Mouse (Mus musculus): ENCODE measurements around the gene Sptan1. TPM values are rescaled to one million over a fixed set of nuclear protein-coding genes. Genes with fewer than 3 reads are reported as not detected.
A peak's percentile ranks its signal among the peaks of the same experiment; 100 is the strongest.

Sptan1 gene
- polyA plus RNA-seq, 1 experiment from 2014 or later = 238 TPM

GRCm38 (mm10) chr2:30014326-30014966 is 49.1 kb downstream of the Sptan1 start:
- no peak for ATAC-seq (replicated peaks)
- WGBS = 96% methylated on average over 11 of the region's 11 CpGs

GRCm38 (mm10) chr2:30025454-30025853 is 60.1 kb downstream of the Sptan1 start:
- H3K36me3 ChIP-seq (replicated peaks) = peaks cover 97% of the 10 kb centered on the region
- H3K4me3 ChIP-seq = no peak overlapping the region
- no peak overlapping the region for H3K27ac ChIP-seq
- H3K9ac ChIP-seq = no peak overlapping the region
- no peak for ATAC-seq (replicated peaks)
- H3K9me3 ChIP-seq = no peaks in the 10 kb centered on the region
- 93% methylated on average over 4 of the region's 4 CpGs for WGBS
- H3K27me3 ChIP-seq (replicated peaks) = no peaks in the 10 kb centered on the region
- H3K4me2 ChIP-seq = no peak overlapping the region
- H3K4me1 ChIP-seq = no peaks in the 10 kb centered on the region

More at GRCm38 (mm10) chr2:30014326-30014966, 49.1 kb downstream of the Sptan1 start:
- no peak overlapping the region for H3K9ac ChIP-seq
- H3K4me1 ChIP-seq = no peaks in the 10 kb centered on the region
- no peak overlapping the region for H3K4me3 ChIP-seq
- no peaks in the 10 kb centered on the region for H3K27me3 ChIP-seq (replicated peaks)
- no peak overlapping the region for H3K4me2 ChIP-seq
- no peak overlapping the region for H3K27ac ChIP-seq
- H3K36me3 ChIP-seq (replicated peaks) = peaks cover 91% of the 10 kb centered on the region
- no peaks in the 10 kb centered on the region for H3K9me3 ChIP-seq

DNA sequence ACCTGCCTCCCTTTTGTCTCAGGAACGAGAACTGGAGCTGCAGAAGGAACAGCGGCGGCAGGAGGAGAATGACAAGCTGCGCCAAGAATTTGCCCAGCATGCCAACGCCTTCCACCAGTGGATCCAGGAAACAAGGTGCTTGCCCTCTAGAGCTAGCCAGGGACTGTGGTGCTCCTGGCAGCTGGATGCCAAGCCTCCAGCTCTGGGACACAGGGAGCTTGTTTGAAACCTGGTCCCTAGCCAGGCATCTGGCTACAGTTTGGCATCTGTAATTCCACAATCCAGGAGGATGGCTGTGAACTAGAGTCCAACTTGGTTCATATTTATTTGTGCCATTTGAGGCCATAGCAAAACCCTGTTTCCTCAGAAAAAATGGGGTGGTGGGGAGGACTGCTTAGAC is 61.6 kb downstream of the Sptan1 start:
- peaks cover 97% of the 10 kb centered on the region for H3K36me3 ChIP-seq (replicated peaks)
- no peak overlapping the region for H3K27ac ChIP-seq
- H3K4me2 ChIP-seq = no peak overlapping the region
- no peaks in the 10 kb centered on the region for H3K9me3 ChIP-seq
- H3K4me1 ChIP-seq = no peaks in the 10 kb centered on the region
- ATAC-seq (replicated peaks) = no peak
- no peaks in the 10 kb centered on the region for H3K27me3 ChIP-seq (replicated peaks)
- H3K9ac ChIP-seq = no peak overlapping the region
- no peak overlapping the region for H3K4me3 ChIP-seq
- WGBS = 96% methylated on average over 5 of the region's 5 CpGs

DNA sequence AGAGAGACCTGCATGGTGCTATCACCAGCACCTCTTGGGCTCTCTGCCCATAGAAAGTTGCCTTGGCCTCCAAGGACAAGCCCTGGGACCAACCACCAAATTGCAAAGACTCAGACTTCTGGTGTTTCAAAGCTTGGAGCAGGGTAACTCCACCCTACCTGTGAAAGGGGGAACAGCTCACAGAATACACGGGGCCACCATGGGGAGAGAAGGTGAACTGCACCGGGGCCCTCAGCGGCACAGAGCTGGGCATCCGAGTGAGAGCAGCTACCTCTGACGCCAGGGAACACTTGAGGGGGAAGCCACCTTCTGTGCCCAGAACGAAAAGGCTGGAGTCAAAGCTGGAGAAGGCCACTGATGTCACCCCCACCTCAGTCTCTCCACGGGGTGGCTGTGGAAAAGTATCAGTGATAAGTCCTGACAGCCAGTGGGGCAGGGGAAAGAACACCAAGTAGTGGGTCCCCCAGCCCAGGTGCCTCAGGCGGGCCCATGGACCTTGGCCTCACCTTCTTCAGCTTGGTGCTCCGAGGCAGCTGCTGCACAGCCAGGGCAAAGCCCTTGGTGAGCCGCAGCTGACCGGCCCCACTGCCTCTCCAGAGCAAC is 67.0 kb downstream of the Sptan1 start:
- no peaks in the 10 kb centered on the region for H3K9me3 ChIP-seq
- no peak overlapping the region for H3K4me3 ChIP-seq
- H3K4me1 ChIP-seq = no peaks in the 10 kb centered on the region
- H3K4me2 ChIP-seq = no peak overlapping the region
- no peak overlapping the region for H3K27ac ChIP-seq
- no peaks in the 10 kb centered on the region for H3K27me3 ChIP-seq (replicated peaks)
- WGBS = 70% methylated on average over 11 of the region's 11 CpGs
- peaks cover 59% of the 10 kb centered on the region for H3K36me3 ChIP-seq (replicated peaks)
- H3K9ac ChIP-seq = no peak overlapping the region
- ATAC-seq (replicated peaks) = no peak

GRCm38 (mm10) chr2:30032957-30033356 is 67.6 kb downstream of the Sptan1 start:
- no peak overlapping the region for H3K9ac ChIP-seq
- 67% methylated on average over 6 of the region's 6 CpGs for WGBS

GRCm38 (mm10) chr2:30037762-30038161 is 72.4 kb downstream of the Sptan1 start:
- H3K36me3 ChIP-seq (replicated peaks) = peaks cover 11% of the 10 kb centered on the region
- 92% methylated on average over 2 of the region's 2 CpGs for WGBS
- ATAC-seq (replicated peaks) = no peak

More at GRCm38 (mm10) chr2:30032957-30033356, 67.6 kb downstream of the Sptan1 start:
- H3K4me1 ChIP-seq = no peaks in the 10 kb centered on the region
- ATAC-seq (replicated peaks) = no peak
- H3K27ac ChIP-seq = no peak overlapping the region
- no peak overlapping the region for H3K4me3 ChIP-seq
- no peaks in the 10 kb centered on the region for H3K27me3 ChIP-seq (replicated peaks)
- H3K4me2 ChIP-seq = no peak overlapping the region
- no peaks in the 10 kb centered on the region for H3K9me3 ChIP-seq
- peaks cover 56% of the 10 kb centered on the region for H3K36me3 ChIP-seq (replicated peaks)

DNA sequence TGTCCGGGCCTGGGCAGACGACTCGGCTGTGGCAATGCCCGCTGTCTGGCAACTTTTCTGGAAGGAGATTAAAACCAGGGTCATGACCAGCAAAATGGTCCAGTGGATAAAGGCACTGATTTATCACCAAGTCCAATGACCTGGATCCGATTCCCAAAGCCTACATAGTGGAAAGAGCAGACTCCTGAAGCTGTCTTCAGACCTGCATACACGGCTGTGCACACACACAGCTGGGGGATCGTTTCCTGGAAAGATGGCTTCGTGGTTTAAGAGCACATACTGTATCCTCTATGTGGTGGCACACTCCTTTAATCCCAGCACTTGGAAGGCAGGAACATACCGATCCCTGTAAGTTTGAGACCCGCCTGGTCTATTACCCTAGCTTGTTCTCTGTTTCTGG is 73.0 kb downstream of the Sptan1 start:
- Histone ChIP-seq H3K4me1 (peaks cover 3% of the 10 kb centered on the region; the same call in 1 of the 2 replicates), H3K4me3 (no peak overlapping the region), H3K27ac (no peak overlapping the region), H3K9ac (no peak overlapping the region), H3K4me2 (no peak overlapping the region), H3K36me3 (replicated peaks) (peaks cover 11% of the 10 kb centered on the region), H3K9me3 (no peaks in the 10 kb centered on the region), H3K27me3 (replicated peaks) (no peaks in the 10 kb centered on the region)
- WGBS = 97% methylated on average over 10 of the region's 10 CpGs
- no peak for ATAC-seq (replicated peaks)

More at GRCm38 (mm10) chr2:30037762-30038161, 72.4 kb downstream of the Sptan1 start:
- Histone ChIP-seq H3K9me3 (no peaks in the 10 kb centered on the region), H3K9ac (no peak overlapping the region), H3K4me3 (no peak overlapping the region), H3K4me1 (peaks cover 3% of the 10 kb centered on the region; the same call in 1 of the 2 replicates), H3K27ac (no peak overlapping the region), H3K4me2 (no peak overlapping the region), H3K27me3 (replicated peaks) (no peaks in the 10 kb centered on the region)

- H3K9ac ChIP-seq = no peak overlapping the region
- no peaks in the 10 kb centered on the region for H3K9me3 ChIP-seq
- H3K36me3 ChIP-seq (replicated peaks) = peaks cover 12% of the 10 kb centered on the region
- no peak overlapping the region for H3K27ac ChIP-seq
- ATAC-seq (replicated peaks) = no peak
- peaks cover 3% of the 10 kb centered on the region; the same call in 1 of the 2 replicates for H3K4me1 ChIP-seq
- H3K4me2 ChIP-seq = no peak overlapping the region
- H3K27me3 ChIP-seq (replicated peaks) = no peaks in the 10 kb centered on the region
- no peak overlapping the region for H3K4me3 ChIP-seq
Measured at GRCm38 (mm10) chr2:30039687-30040086, 74.3 kb downstream of the Sptan1 start.

GRCm38 (mm10) chr2:30042445-30042844 is 77.1 kb downstream of the Sptan1 start:
- no peak overlapping the region for H3K27ac ChIP-seq
- no peak overlapping the region for H3K4me3 ChIP-seq
- WGBS = 13% methylated on average over 4 of the region's 4 CpGs
- no peaks in the 10 kb centered on the region for H3K27me3 ChIP-seq (replicated peaks)
- ATAC-seq (replicated peaks) = no peak
- no peak overlapping the region for H3K4me2 ChIP-seq
- H3K9me3 ChIP-seq = no peaks in the 10 kb centered on the region
- peaks cover 10% of the 10 kb centered on the region for H3K36me3 ChIP-seq (replicated peaks)
- H3K9ac ChIP-seq = no peak overlapping the region
- peaks cover 7% of the 10 kb centered on the region for H3K4me1 ChIP-seq

GRCm38 (mm10) chr2:30044550-30044949 is 79.2 kb downstream of the Sptan1 start:
- Histone ChIP-seq H3K9me3 (no peaks in the 10 kb centered on the region), H3K27me3 (replicated peaks) (no peaks in the 10 kb centered on the region), H3K27ac (no peak overlapping the region), H3K4me1 (peaks cover 14% of the 10 kb centered on the region), H3K4me2 (no peak overlapping the region), H3K4me3 (no peak overlapping the region), H3K9ac (no peak overlapping the region), H3K36me3 (replicated peaks) (0 out of 2 replicates have a peak, but pooled peaks cover 7% of the 10 kb centered on the region)
- no peak for ATAC-seq (replicated peaks)
- WGBS = 79% methylated on average over 5 of the region's 5 CpGs

- Histone ChIP-seq H3K4me1 (peaks cover 14% of the 10 kb centered on the region), H3K4me3 (no peak overlapping the region), H3K9me3 (no peaks in the 10 kb centered on the region), H3K36me3 (replicated peaks) (0 out of 2 replicates have a peak, but pooled peaks cover 7% of the 10 kb centered on the region), H3K9ac (no peak overlapping the region), H3K27ac (no peak overlapping the region), H3K4me2 (no peak overlapping the region), H3K27me3 (replicated peaks) (no peaks in the 10 kb centered on the region)
- 97% methylated on average over 6 of the region's 6 CpGs for WGBS
- no peak for ATAC-seq (replicated peaks)
Measured at GRCm38 (mm10) chr2:30047127-30047526, 81.8 kb downstream of the Sptan1 start.

- peak overlapping the region; percentile 78 for H3K9ac ChIP-seq
- H3K9me3 ChIP-seq = no peaks in the 10 kb centered on the region
- H3K4me2 ChIP-seq = peak overlapping the region; percentile 66
- WGBS = 58% methylated on average over 11 of the region's 11 CpGs
- no peak for ATAC-seq (replicated peaks)
- 0 out of 2 replicates have a peak, but pooled peaks cover 7% of the 10 kb centered on the region for H3K36me3 ChIP-seq (replicated peaks)
- no peaks in the 10 kb centered on the region for H3K27me3 ChIP-seq (replicated peaks)
- peaks cover 12% of the 10 kb centered on the region for H3K4me1 ChIP-seq
- peak overlapping the region; percentile 88 for H3K4me3 ChIP-seq
- peak overlapping the region; percentile 99 for H3K27ac ChIP-seq
Measured at GRCm38 (mm10) chr2:30048101-30048501, 82.7 kb downstream of the Sptan1 start.

Data from midbrain, embryonic 15.5 days (tissue).